Mouse (Mus musculus) intestine, embryonic 14.5 days (tissue): ENCODE measurements around the gene Klre1. TPM values are rescaled to one million over a fixed set of nuclear protein-coding genes. Genes with fewer than 3 reads are reported as not detected.

ENCODE experiments used
- ATAC-seq: fragments of 200-750 bp; cut with Nextera tagmentation; replicated peaks from 2 replicates; pipeline ENCODE4 v1.8.0; 2017; ENCODE audit warnings: low read depth, moderate number of reproducible peaks, moderate TSS enrichment, moderate library complexity; ENCODE audit not compliant: low FRiP score, low TSS enrichment
- DNase-seq: peaks from one replicate; pipeline ENCODE4 v3.0.0-alpha.2; 2018; ENCODE audit warnings: low spot score
- H3K27ac ChIP-seq: fragments of 300-500 bp; sonication (generic); 2 replicates; pipeline ENCODE4 v1.5.1; 2014; ENCODE audit warnings: low read depth, mild to moderate bottlenecking, control low read depth
- H3K27me3 ChIP-seq: fragments of 300-500 bp; sonication (generic); replicated peaks from 2 replicates; pipeline ENCODE4 v1.6.1; 2014; ENCODE audit warnings: low read length, control low read depth; ENCODE audit not compliant: control insufficient read depth, insufficient read depth
- H3K36me3 ChIP-seq: fragments of 300-500 bp; sonication (generic); 2 replicates; pipeline ENCODE4 v1.6.1; 2014; ENCODE audit warnings: low read length, control low read depth; ENCODE audit not compliant: control insufficient read depth, insufficient read depth
- H3K4me1 ChIP-seq: fragments of 300-500 bp; sonication (generic); replicated peaks from 2 replicates; pipeline ENCODE4 v1.6.1; 2014; ENCODE audit warnings: low read length, control low read depth, mixed read lengths; ENCODE audit not compliant: control insufficient read depth, insufficient read depth
- H3K4me2 ChIP-seq: fragments of 300-500 bp; sonication (generic); 2 replicates; pipeline ENCODE4 v1.6.1; 2014; ENCODE audit warnings: low read length
- H3K4me3 ChIP-seq: fragments of 300-500 bp; sonication (generic); 2 replicates; pipeline ENCODE4 v1.5.1; 2014; ENCODE audit warnings: low read depth, low read length, control low read depth, mixed read lengths
- H3K9ac ChIP-seq: fragments of 300-500 bp; sonication (generic); 2 replicates; pipeline ENCODE4 v1.6.1; 2014; ENCODE audit warnings: mild to moderate bottlenecking, low read length
- H3K9me3 ChIP-seq: fragments of 300-500 bp; sonication (generic); 2 replicates; pipeline ENCODE4 v1.6.1; 2016; ENCODE audit warnings: low read length, control low read depth; ENCODE audit not compliant: control insufficient read depth
- WGBS: fragments of 180-500 bp; shearing (Covaris S2); extraction: QIAGEN DNeasy Blood & Tissue Kit; methylation state at CpG from one replicate; pipeline ENCODE4 v1.1.7; 2014; 5-methylcytosine and 5-hydroxymethylcytosine counted together
- polyA plus RNA-seq: library from polyadenylated mRNA; unstranded; fragments of >200 nt; fragmentation: Nextera tagmentation; extraction: Ambion mirVana; gene quantifications from 2 replicates; pipeline ENCODE4 v1.2.1, GENCODE M21; 2014

The Klre1 gene
- polyA plus RNA-seq, 1 experiment from 2014 or later, result not detected

- Histone ChIP-seq H3K27ac (no peak overlapping the region), H3K27me3 (no peaks in the 10 kb centered on the region), H3K9me3 (no peaks in the 10 kb centered on the region), H3K4me3 (no peak overlapping the region), H3K9ac (no peak overlapping the region), H3K4me2 (no peak overlapping the region), H3K4me1 (no peaks in the 10 kb centered on the region), H3K36me3 (no peaks in the 10 kb centered on the region)
- DNase-seq (no peak), ATAC-seq (no peak; the same call in 1 of the 2 replicates)
- 53% methylated on average over 4 of the region's 4 CpGs for WGBS
These were observed 18.1 kb upstream of the Klre1 start for GRCm38 (mm10) chr6:129559641-129560027.

GRCm38 (mm10) chr6:129565257-129565656 is 12.4 kb upstream of the Klre1 start:
- Histone ChIP-seq H3K27me3 (no peaks in the 10 kb centered on the region), H3K27ac (no peak overlapping the region), H3K4me1 (no peaks in the 10 kb centered on the region), H3K36me3 (no peaks in the 10 kb centered on the region), H3K9ac (no peak overlapping the region), H3K4me3 (no peak overlapping the region), H3K9me3 (no peaks in the 10 kb centered on the region), H3K4me2 (no peak overlapping the region)
- no peak for ATAC-seq
- WGBS, result 73% methylated on average over 2 of the region's 2 CpGs
- DNase-seq, result no peak

GRCm38 (mm10) chr6:129575315-129575714 is 2.4 kb upstream of the Klre1 start:
- H3K27me3 ChIP-seq, result no peaks in the 10 kb centered on the region
- DNase-seq, result no peak
- ATAC-seq, result no peak
- H3K9me3 ChIP-seq, result no peaks in the 10 kb centered on the region
- no peak overlapping the region for H3K4me2 ChIP-seq
- no peak overlapping the region for H3K9ac ChIP-seq
- 12% methylated on average over 2 of the region's 2 CpGs for WGBS
- H3K4me1 ChIP-seq, result no peaks in the 10 kb centered on the region
- H3K36me3 ChIP-seq, result no peaks in the 10 kb centered on the region
- H3K4me3 ChIP-seq, result no peak overlapping the region
- H3K27ac ChIP-seq, result no peak overlapping the region

GRCm38 (mm10) chr6:129581274-129581673 is 3.6 kb downstream of the Klre1 start:
- ATAC-seq (no peak), DNase-seq (no peak)
- 64% methylated on average over 4 of the region's 4 CpGs for WGBS
- Histone ChIP-seq H3K27ac (no peak overlapping the region), H3K4me2 (no peak overlapping the region), H3K9ac (no peak overlapping the region), H3K4me1 (no peaks in the 10 kb centered on the region), H3K4me3 (no peak overlapping the region), H3K27me3 (no peaks in the 10 kb centered on the region), H3K9me3 (no peaks in the 10 kb centered on the region), H3K36me3 (no peaks in the 10 kb centered on the region)

GRCm38 (mm10) chr6:129581896-129582295 is 4.2 kb downstream of the Klre1 start:
- DNase-seq (no peak), ATAC-seq (no peak)
- H3K4me2 ChIP-seq, result no peak overlapping the region
- no peaks in the 10 kb centered on the region for H3K4me1 ChIP-seq
- WGBS, result 76% methylated on average over 4 of the region's 4 CpGs
- H3K9me3 ChIP-seq, result no peaks in the 10 kb centered on the region
- H3K9ac ChIP-seq, result no peak overlapping the region
- H3K36me3 ChIP-seq, result no peaks in the 10 kb centered on the region
- H3K4me3 ChIP-seq, result no peak overlapping the region
- no peaks in the 10 kb centered on the region for H3K27me3 ChIP-seq
- H3K27ac ChIP-seq, result no peak overlapping the region

- no peak for ATAC-seq
- no peaks in the 10 kb centered on the region for H3K9me3 ChIP-seq
- no peak overlapping the region for H3K27ac ChIP-seq
- H3K4me3 ChIP-seq, result no peak overlapping the region
- no peak for DNase-seq
- H3K27me3 ChIP-seq, result no peaks in the 10 kb centered on the region
- H3K9ac ChIP-seq, result no peak overlapping the region
- 69% methylated on average over 3 of the region's 3 CpGs for WGBS
- no peak overlapping the region for H3K4me2 ChIP-seq
- H3K36me3 ChIP-seq, result no peaks in the 10 kb centered on the region
- H3K4me1 ChIP-seq, result no peaks in the 10 kb centered on the region
These were observed 5.3 kb downstream of the Klre1 start for GRCm38 (mm10) chr6:129583014-129583413.

- H3K27me3 ChIP-seq, result no peaks in the 10 kb centered on the region
- H3K27ac ChIP-seq, result no peak within 1 kb of the TSS
- DNase-seq, result no peak
- H3K36me3 ChIP-seq, result no peaks in the 10 kb centered on the region
- ATAC-seq, result no peak
- no peak within 1 kb of the TSS for H3K9ac ChIP-seq
- no peak within 1 kb of the TSS for H3K4me3 ChIP-seq
- 75% methylated on average over 3 of the region's 3 CpGs for WGBS
- no peaks in the 10 kb centered on the region for H3K4me1 ChIP-seq
- no peak within 1 kb of the TSS for H3K4me2 ChIP-seq
- no peaks in the 10 kb centered on the region for H3K9me3 ChIP-seq
These were observed 13.8 kb downstream of the Klre1 start, which contains the start of gene Klrd1 for GRCm38 (mm10) chr6:129591508-129591907. Gene Klrd1 (plus strand): TSS chr6:129591782.

- Histone ChIP-seq H3K36me3 (no peaks in the 10 kb centered on the region), H3K9me3 (no peaks in the 10 kb centered on the region), H3K27me3 (no peaks in the 10 kb centered on the region), H3K4me1 (no peaks in the 10 kb centered on the region), H3K4me3 (no peak overlapping the region), H3K4me2 (no peak overlapping the region), H3K27ac (no peak overlapping the region), H3K9ac (no peak overlapping the region)
- no peak for DNase-seq
- ATAC-seq, result no peak
These were observed 30.7 kb downstream of the Klre1 start for GRCm38 (mm10) chr6:129608372-129608771.

- Histone ChIP-seq H3K4me3 (no peak within 1 kb of the TSS), H3K9me3 (no peaks in the 10 kb centered on the region), H3K27ac (no peak within 1 kb of the TSS), H3K36me3 (no peaks in the 10 kb centered on the region), H3K9ac (no peak within 1 kb of the TSS), H3K4me1 (no peaks in the 10 kb centered on the region), H3K4me2 (no peak within 1 kb of the TSS), H3K27me3 (no peaks in the 10 kb centered on the region)
- DNase-seq (no peak), ATAC-seq (no peak)
- 80% methylated on average over 4 of the region's 4 CpGs for WGBS
These were observed 46.0 kb downstream of the Klre1 start, which contains the start of gene Klrk1 for GRCm38 (mm10) chr6:129623735-129624134. Gene Klrk1 (minus strand): TSS chr6:129623864.
